Mouse (Mus musculus) liver, postnatal 0 days (tissue): ENCODE measurements around the gene C1s2. TPM values are rescaled to one million over a fixed set of nuclear protein-coding genes. Genes with fewer than 3 reads are reported as not detected.

Source experiments
- ATAC-seq: fragments of 200-750 bp; cut with Nextera tagmentation; 2 replicates; pipeline ENCODE4 v1.8.0; 2017; ENCODE audit warnings: mild to moderate bottlenecking, moderate library complexity
- DNase-seq: peaks from one replicate; pipeline ENCODE4 v3.0.0-alpha.2; 2016
- H3K27ac ChIP-seq: fragments of 300-500 bp; sonication (generic); 2 replicates; pipeline ENCODE4 v1.5.1; 2014; ENCODE audit warnings: antibody characterized with exemption, moderate library complexity, mild to moderate bottlenecking, low read depth
- H3K27me3 ChIP-seq: fragments of 300-500 bp; sonication (generic); 2 replicates; pipeline ENCODE4 v1.6.1; 2014; ENCODE audit warnings: low read length, control low read depth, mixed read lengths; ENCODE audit not compliant: insufficient read depth
- H3K36me3 ChIP-seq: fragments of 300-500 bp; sonication (generic); replicated peaks from 2 replicates; pipeline ENCODE4 v1.6.1; 2014; ENCODE audit warnings: mild to moderate bottlenecking, control low read depth, low read length, moderate library complexity, mixed read lengths; ENCODE audit not compliant: insufficient read depth
- H3K4me1 ChIP-seq: fragments of 300-500 bp; sonication (generic); 2 replicates; pipeline ENCODE4 v1.6.1; 2014; ENCODE audit warnings: antibody characterized with exemption, mild to moderate bottlenecking, control low read depth; ENCODE audit not compliant: insufficient read depth
- H3K4me2 ChIP-seq: fragments of 300-500 bp; sonication (generic); 2 replicates; pipeline ENCODE4 v1.6.1; 2014; ENCODE audit warnings: low read depth, mild to moderate bottlenecking, low read length, moderate library complexity, mixed read lengths
- H3K4me3 ChIP-seq: fragments of 300-500 bp; sonication (generic); 2 replicates; pipeline ENCODE4 v1.5.1; 2014; ENCODE audit warnings: low read depth, low read length
- H3K9ac ChIP-seq: fragments of 300-500 bp; sonication (generic); replicated peaks from 2 replicates; pipeline ENCODE4 v1.6.1; 2014; ENCODE audit warnings: mild to moderate bottlenecking, moderate library complexity
- H3K9me3 ChIP-seq: fragments of 300-500 bp; sonication (generic); 2 replicates; pipeline ENCODE4 v1.6.1; 2016; ENCODE audit warnings: mild to moderate bottlenecking, control low read depth, low read length, mixed read lengths
- CTCF ChIP-seq: sonication (generic); IDR thresholded peaks from 2 replicates; pipeline ENCODE4 v1.5.1; 2016; ENCODE audit warnings: antibody characterized with exemption, low read depth
- EP300 ChIP-seq: IDR thresholded peaks from 2 replicates; pipeline ENCODE4 v1.6.1; 2016; ENCODE audit warnings: antibody characterized with exemption, low read depth, mild to moderate bottlenecking
- WGBS: fragments of 180-500 bp; shearing (Covaris S2); extraction: QIAGEN DNeasy Blood & Tissue Kit; methylation state at CpG from one replicate; pipeline ENCODE4 v1.1.7; 2014; ENCODE audit not compliant: insufficient replicate concordance; 5-methylcytosine and 5-hydroxymethylcytosine counted together
- polyA plus RNA-seq: library from polyadenylated mRNA; unstranded; fragments of >200 nt; fragmentation: Nextera tagmentation; extraction: Ambion mirVana; gene quantifications from 2 replicates; pipeline ENCODE4 v1.2.1, GENCODE M21; 2015

The C1s2 gene
- polyA plus RNA-seq, 1 experiment from 2014 or later, result not detected

DNA sequence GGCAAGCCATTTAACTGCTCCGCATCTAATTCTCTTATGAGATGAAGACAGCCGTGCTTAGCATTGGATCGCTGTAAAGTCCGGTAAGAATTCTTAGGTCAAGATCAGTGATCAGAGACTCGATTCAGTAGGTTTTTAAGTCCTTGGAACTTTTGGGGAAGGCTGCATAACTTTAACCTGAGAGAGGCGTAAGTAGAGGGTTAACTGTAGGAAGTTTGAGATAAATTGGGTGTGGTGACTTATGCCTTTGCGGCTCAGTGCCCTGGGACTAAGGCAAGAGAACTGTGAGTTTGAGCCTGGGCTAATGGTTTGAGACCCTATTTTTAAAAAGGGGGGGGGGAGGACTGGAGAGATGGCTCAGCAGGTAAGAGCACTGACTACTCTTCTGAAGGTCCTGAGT lies 28.4 kb upstream of the C1s2 start:
- Histone ChIP-seq H3K9ac (peak overlapping the region; percentile 91), H3K27me3 (no peaks in the 10 kb centered on the region), H3K9me3 (no peaks in the 10 kb centered on the region), H3K36me3 (peaks cover 12% of the 10 kb centered on the region), H3K4me2 (peak overlapping the region; percentile 90), H3K4me1 (peaks cover 19% of the 10 kb centered on the region), H3K27ac (peak overlapping the region; percentile 41; the same call in 1 of the 2 replicates), H3K4me3 (peak overlapping the region; percentile 78)
- ATAC-seq, result no peak
- no peak for DNase-seq
- 58% methylated on average over 7 of the region's 7 CpGs for WGBS
- TF ChIP-seq CTCF (no peak), EP300 (no peak)

DNA sequence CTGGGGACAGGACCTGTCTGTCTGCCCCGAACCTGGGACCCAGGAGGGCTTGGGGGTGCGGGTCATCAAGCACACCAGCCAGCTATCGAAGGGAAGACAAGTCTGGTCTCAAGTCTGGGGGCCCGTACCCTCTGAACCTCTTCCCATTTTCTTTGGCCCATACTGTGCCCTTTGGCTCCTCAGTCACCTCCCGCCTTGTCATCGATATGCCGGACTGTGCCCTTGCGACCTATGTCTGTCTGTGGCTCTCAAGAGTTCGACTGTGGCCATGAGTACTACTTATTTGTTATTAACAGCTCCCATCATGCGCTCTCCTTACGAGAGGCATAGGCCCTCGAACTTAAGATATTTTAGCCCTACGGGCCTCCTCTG lies 27.5 kb upstream of the C1s2 start:
- Histone ChIP-seq H3K9ac (peak overlapping the region; percentile 91), H3K36me3 (peaks cover 11% of the 10 kb centered on the region), H3K4me1 (peaks cover 15% of the 10 kb centered on the region), H3K9me3 (no peaks in the 10 kb centered on the region), H3K4me3 (peak overlapping the region; percentile 78), H3K27ac (peak overlapping the region; percentile 88), H3K27me3 (no peaks in the 10 kb centered on the region), H3K4me2 (peak overlapping the region; percentile 90)
- 10% methylated on average over 13 of the region's 13 CpGs for WGBS
- no peak for TF ChIP-seq EP300
- no peak for TF ChIP-seq CTCF
- DNase-seq (no peak), ATAC-seq (peak; percentile 3)

DNA sequence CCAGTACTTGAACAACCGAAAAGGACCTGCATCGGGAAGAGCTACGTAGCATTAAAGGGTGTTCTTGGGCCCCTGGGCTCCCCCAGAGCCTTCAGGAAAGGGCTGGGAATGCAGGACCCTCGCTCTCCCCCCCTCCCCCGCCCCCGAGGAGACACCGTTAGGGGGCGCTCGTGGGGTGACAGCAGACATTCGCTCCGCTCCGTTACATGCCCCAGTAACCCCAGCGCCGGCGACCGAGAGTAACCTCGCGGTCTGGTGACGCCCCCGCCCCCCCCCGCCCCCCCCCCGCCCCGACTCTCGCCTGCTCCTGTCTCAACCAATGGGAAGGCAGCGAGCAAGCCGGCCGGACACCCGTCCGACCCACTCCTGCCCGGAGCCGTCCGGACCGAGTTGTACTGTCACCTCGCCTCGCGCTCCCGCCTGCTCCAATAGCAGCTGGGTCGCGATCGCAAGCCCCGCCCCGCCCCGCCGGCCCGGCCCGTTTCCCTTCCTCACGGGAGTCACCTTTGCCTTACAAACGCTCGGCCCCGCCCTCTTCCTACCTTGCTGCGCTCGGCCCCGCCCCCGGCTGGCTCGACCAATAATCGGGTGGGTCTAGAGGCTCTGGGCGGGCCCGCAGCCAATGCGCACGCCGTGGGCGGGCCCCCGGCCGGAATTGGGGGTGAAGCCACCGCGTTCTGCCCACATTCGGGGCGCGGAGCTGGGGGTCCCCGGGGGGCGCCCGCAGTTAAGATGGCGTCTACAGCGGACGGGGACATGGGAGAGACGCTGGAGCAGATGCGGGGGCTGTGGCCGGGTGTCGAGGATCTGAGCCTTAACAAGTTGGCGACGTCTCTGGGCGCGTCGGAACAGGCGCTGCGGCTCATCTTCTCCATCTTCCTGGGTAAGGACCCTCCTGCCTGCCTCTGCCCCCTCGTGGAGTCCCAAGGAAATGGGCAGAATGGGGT lies 26.9 kb upstream of the C1s2 start, which contains the start of gene Lpcat3:
Gene Lpcat3 (plus strand): TSS at position 551 of the 947 bp plus-strand sequence.
- Histone ChIP-seq H3K9me3 (no peaks in the 10 kb centered on the region), H3K36me3 (peaks cover 11% of the 10 kb centered on the region), H3K4me2 (peak within 1 kb of the TSS; percentile 90), H3K9ac (peak within 1 kb of the TSS; percentile 91), H3K27me3 (no peaks in the 10 kb centered on the region), H3K4me3 (peak within 1 kb of the TSS; percentile 78), H3K4me1 (peaks cover 15% of the 10 kb centered on the region), H3K27ac (peak within 1 kb of the TSS; percentile 88)
- ATAC-seq, result peak; percentile 96
- 3% methylated on average over 58 of the region's 87 CpGs for WGBS
- peak; percentile 100 for DNase-seq
- TF ChIP-seq CTCF (peak; percentile 80), EP300 (0 out of 2 replicates have a peak, but pooled peaks have one; percentile 19)

DNA sequence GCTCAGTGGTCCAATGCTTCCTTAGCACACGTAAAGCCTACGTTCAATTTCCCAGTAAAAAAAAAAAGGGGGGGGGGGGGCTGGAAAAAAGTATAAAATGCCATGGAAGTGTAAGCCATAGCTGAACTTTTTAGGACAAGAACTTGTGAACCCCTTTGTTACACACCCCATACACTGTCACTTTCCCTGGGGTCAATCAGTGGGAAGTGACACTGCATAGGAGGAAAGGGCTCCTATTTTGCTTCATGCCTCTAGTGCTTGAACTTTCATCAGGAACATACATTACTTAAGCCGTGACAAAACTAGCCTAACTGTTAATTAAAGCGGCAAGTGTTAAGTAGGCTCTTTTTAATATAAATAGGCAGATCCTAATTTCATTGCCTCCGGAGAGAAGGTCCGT lies 26.1 kb upstream of the C1s2 start:
- no peaks in the 10 kb centered on the region for H3K9me3 ChIP-seq
- H3K36me3 ChIP-seq, result peaks cover 11% of the 10 kb centered on the region
- no peak for ATAC-seq
- no peak for TF ChIP-seq CTCF
- no peak for TF ChIP-seq EP300
- WGBS, result 32% methylated on average over 6 of the region's 6 CpGs
- H3K27me3 ChIP-seq, result no peaks in the 10 kb centered on the region
- H3K27ac ChIP-seq, result peak overlapping the region; percentile 88
- no peak for DNase-seq
- peak overlapping the region; percentile 54 for H3K9ac ChIP-seq
- peak overlapping the region; percentile 90 for H3K4me2 ChIP-seq
- peak overlapping the region; percentile 78 for H3K4me3 ChIP-seq
- peaks cover 15% of the 10 kb centered on the region for H3K4me1 ChIP-seq

DNA sequence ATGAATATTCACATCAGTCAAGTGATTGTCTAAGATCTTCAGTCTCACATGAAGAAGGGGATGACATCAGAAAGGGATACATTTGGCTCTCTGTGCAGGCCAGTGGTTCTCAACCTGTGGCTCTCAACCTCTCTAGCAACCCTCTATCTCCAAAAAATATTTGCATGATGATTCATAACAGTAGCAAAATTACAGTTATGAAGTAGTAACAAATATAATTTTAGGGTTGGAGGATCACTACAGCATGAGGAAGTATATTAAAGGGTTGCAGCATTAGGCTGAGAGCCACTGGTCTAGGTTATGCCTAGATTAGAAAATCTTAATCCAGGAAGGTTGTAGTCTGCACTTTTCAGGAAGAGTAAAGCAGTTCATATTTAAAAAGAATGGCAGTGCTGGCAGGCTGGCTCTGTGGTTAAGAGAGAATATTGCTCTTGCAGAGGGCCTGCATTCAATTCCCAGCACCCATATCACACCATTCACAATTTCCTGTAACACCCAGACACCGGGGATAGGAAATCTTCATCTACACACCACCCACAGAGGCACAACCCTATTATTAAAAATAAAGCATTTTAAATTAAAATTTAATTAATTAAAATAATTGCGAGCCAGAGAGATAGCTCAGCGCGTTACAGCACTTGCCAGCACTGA lies 25.4 kb upstream of the C1s2 start:
- Histone ChIP-seq H3K4me1 (peaks cover 15% of the 10 kb centered on the region), H3K9me3 (no peaks in the 10 kb centered on the region), H3K4me2 (no peak overlapping the region), H3K27me3 (no peaks in the 10 kb centered on the region), H3K9ac (no peak overlapping the region), H3K36me3 (peaks cover 8% of the 10 kb centered on the region), H3K27ac (no peak overlapping the region), H3K4me3 (no peak overlapping the region)
- ATAC-seq (no peak), DNase-seq (no peak)
- no peak for TF ChIP-seq EP300
- WGBS, result 88% methylated on average over 4 of the region's 4 CpGs

DNA sequence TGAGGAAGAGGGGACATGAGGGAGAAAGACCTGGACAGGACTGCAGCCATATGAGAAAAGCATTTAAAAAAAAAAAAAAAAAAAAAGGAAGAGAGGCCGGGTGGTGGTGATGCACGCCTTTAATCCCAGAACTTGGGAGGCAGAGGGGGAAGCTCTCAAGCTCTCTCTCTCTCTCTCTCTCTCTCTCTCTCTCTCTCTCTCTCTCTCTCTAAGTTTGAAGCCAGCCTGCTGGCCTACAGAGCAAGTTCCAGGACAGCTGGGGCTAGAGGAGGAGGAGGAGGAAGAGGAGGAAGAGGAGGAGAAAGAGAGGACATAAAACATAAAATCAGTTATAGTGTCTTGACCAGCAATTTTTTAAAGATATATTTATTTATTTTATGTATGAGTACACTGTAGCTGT lies 22.2 kb upstream of the C1s2 start:
- no peak for DNase-seq
- ATAC-seq, result no peak
- H3K4me2 ChIP-seq, result no peak overlapping the region
- no peak for TF ChIP-seq CTCF
- no peak for TF ChIP-seq EP300
- no peaks in the 10 kb centered on the region; the same call in 1 of the 2 replicates for H3K9me3 ChIP-seq
- H3K36me3 ChIP-seq, result no peaks in the 10 kb centered on the region
- WGBS, result 64% methylated on average over 2 of the region's 2 CpGs
- no peak overlapping the region for H3K9ac ChIP-seq
- no peak overlapping the region for H3K27ac ChIP-seq
- H3K27me3 ChIP-seq, result no peaks in the 10 kb centered on the region
- no peak overlapping the region for H3K4me3 ChIP-seq
- peaks cover 10% of the 10 kb centered on the region for H3K4me1 ChIP-seq
